Mouse (Mus musculus) bone marrow, adult 2 months (tissue): ENCODE data around the gene Abcc9.

Source experiments
- CTCF ChIP-seq: fragments of 200-500 bp; IDR thresholded peaks from 2 replicates; pipeline ENCODE4 v1.5.1; 2011; ENCODE audit warnings: low read length, control low read depth; ENCODE audit not compliant: control insufficient read depth, insufficient read depth
- POLR2A ChIP-seq: fragments of 200-500 bp; IDR thresholded peaks from 2 replicates; pipeline ENCODE4 v1.6.1; 2011; ENCODE audit warnings: low read depth, mild to moderate bottlenecking, control low read depth, low read length, borderline replicate concordance; ENCODE audit not compliant: control insufficient read depth

- TF ChIP-seq CTCF (no peak), POLR2A (no peak)
Observed at GRCm38 (mm10) chr6:142718167-142718566, 16.1 kb upstream of the Abcc9 start.
